Mouse (Mus musculus): ENCODE measurements at regions not wholly inside any gene's neighbourhood (a gene's known extent, or its start where the extent isn't known, plus 50 kb on each side); places are given as distances from the start of the nearest gene placed in this dataset.

DNA sequence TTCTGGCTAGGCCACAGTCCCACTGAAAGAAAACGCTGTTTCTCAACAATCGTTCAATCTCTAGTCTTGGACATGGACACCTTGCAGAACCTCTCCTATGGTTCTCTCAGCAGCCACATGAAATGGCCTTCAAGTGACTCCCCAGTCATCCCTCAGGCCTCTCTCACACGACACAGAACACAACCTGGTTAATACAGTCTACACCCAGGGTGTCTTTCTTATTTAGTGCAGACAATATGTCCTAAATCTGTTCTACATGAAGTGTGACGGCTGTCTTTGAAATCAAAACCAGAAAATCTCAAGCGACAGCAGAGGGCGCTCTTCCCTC lies 75.2 kb upstream of the Egfl6 start:
- no peak; the same call in 1 of the 2 replicates for TF ChIP-seq CTCF (IDR thresholded peaks at IDR 0.05; ENCODE audit: low read depth, low read length)
- no peak for TF ChIP-seq POLR2A (IDR thresholded peaks at IDR 0.05; ENCODE audit: extremely low read depth, insufficient read depth, low read length)
